Mouse (Mus musculus) CD4-positive, CD25-positive, alpha-beta regulatory T cell, adult 4 months (primary cell): Measurements from ENCODE around the gene Rnf135. TPM values are rescaled to one million over a fixed set of nuclear protein-coding genes. Genes with fewer than 3 reads are reported as not detected.
"Not testable (repeated sequence)": the region's sequence is repeated elsewhere in the genome, so short reads cannot be mapped to it uniquely, and the experiment has no call there.

ENCODE experiments used
- ATAC-seq: one replicate; pipeline ENCODE4 v1.8.0; 2017
- polyA plus RNA-seq, 2 experiments: library from polyadenylated mRNA; unstranded; fragments of 100-300 nt; shearing (Covaris generic); gene quantifications; one replicate each; pipeline ENCODE4 v1.2.1; 2017

The Rnf135 gene
- polyA plus RNA-seq, 2 experiments from 2014 or later: 8.4 to 11.3 TPM

- no peak for ATAC-seq
These were observed 20.1 kb upstream of the Rnf135 start for GRCm38 (mm10) chr11:80163362-80164116.

DNA sequence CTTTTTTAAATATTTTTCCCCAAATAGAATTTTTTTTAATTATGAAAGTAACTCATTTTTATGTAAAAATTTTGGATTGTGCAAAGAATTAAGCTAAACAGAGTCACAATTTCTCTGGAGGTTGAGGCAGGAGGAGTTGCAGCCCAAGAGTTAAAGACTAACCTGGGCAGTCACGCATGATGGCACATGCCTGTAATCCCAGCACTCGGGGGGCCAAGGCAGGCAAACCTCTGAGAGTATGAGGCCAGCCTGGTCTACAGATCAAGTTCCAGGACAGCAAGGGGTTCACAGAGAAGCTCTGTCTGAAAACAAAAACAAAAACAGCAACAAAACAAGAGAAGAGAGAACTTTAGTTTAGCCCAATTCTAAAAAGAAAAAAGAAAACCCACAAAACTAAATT, 19.4 kb upstream of the Rnf135 start:
- no peak for ATAC-seq

- ATAC-seq: no peak
These were observed 15.5 kb upstream of the Rnf135 start for GRCm38 (mm10) chr11:80168121-80168520.

- no peak for ATAC-seq
These were observed 14.9 kb upstream of the Rnf135 start for GRCm38 (mm10) chr11:80168611-80169249.

GRCm38 (mm10) chr11:80169629-80170028, 14.0 kb upstream of the Rnf135 start:
- ATAC-seq: no peak

DNA sequence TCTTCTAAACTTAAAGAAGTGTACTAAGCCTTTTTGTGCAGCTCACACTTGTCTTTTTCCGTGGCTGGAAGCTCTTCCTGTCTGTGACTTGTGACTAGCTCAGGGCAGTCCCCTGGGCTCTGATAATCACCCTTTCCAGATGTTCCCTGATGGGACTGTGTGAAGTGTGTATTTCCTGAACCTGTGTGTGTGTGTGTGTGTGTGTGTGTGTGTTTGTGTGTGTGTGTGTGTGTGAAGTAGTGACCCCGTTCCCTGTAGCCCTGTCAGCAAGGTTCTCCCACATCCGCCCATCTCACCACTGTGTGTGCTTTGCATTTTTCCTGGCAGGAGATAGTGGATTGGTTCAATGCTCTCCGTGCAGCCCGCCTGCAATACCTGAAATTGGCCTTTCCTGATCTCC, 13.3 kb upstream of the Rnf135 start:
- no peak for ATAC-seq

- ATAC-seq: no peak
These were observed 11.8 kb upstream of the Rnf135 start for GRCm38 (mm10) chr11:80171884-80172283.

DNA sequence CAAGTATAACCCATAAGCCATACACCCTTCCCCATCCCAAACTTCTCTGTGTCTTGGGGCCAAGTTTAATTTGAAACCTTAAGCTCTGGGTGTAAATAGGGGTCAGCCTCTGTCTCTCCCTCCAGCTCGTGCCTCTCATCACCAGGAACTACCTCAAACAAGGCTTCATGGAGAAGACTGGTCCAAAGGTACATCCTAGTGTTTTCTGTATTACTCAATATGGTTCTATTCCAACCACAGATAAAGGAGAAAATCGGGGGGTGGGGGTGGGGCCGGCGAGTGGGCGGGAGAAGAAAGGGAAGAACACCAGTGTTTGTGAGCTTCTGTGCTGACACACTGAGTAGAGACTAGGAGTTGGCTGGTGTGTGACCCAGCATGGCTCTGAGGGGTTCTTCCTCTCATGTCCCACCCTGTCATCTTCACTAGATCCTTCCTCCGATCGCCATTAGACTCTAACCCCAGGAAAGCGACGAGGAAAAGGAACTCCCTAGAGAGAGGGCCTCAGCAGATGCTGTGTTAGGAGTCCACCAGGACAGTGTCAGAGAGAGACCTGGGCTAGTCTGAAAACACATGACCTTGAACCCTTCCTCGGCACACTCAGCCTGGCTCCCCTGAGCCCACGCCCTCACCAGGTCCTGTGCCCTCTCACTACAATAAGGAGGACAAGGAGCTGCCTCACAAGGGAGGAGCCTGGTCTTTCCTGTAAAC, 9.5 kb upstream of the Rnf135 start:
- ATAC-seq: no peak

DNA sequence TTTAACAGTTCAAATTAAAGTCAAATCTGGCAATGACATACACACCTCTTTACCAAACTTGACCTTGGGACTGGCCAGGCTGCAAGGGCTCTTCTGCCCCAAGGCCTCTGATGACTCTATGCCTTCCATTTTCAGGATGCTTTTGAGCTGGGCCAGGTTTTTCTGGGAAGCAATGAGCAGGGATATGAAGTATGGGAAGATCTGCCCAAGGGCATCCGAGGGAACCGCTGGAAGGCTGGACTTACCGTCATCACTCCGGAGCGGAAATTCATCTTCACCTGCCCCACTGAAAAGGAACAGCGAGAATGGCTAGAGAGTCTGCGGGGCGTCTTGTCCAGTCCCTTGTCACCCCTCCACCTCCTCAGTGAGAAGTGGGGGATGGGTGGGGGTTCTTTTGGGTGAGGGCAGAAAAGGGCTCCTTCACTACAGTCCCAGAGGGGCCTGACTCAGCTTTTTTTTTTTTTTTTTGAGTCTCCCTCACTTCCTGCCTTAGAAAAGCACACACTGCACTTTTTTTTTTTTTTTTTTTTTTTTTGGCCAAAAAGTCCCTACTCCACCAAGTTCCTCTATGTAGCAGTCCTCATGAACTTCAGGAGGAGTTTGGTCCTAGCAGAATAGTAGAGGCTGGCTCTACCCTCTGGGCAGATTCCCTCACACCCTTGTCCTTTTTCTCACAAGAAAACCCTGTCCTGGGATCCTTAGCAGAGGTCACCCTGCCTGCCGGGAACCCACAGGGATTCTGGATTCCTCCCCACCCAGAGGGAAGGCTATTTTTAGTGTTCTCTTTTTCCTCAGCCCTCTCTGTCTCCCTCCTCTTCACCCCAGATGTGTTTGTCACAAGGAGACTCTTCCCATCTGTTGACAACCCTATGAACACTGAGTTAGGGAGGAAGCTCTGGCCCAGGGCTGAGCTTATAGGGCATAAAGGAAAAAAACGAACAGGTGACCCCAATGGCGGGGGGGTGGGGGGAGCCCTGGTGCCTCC, 6.4 kb upstream of the Rnf135 start:
- no peak for ATAC-seq

- no peak for ATAC-seq
These were observed 5.3 kb upstream of the Rnf135 start for GRCm38 (mm10) chr11:80178316-80178715.

DNA sequence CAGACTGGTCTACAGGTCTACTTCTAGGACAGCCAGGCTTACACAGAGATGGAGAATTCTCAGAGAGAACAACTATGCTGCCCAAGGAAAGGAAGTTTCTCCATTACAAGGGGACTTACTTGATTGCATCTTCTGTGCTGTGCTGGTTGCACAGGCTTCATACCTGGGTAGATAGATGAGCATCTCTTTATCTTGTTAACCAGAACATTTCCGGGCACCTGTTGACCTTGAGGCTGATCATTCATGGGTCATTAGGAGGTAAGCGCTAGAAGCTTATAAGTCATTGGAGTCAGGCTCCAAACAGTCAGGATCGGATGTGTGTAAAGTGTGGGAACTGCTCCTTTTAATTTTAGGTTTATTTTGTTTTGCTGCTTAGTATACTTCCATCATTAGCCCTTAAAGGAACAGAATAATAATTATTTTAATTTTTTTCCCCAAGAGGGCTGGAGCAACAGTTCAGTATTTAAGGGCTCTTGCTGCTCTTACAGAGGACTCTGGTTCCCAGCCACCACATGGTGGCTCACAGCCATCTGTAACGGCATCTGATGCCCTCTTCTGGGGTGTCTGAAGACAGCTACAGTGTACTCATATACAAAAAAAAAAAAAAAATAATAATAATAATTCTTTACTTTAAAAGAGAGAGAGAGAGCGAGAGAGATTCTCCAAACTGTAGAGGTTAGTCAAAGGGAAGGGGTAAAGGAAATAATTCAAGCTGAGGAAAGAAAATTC, 2.5 kb upstream of the Rnf135 start:
- no peak for ATAC-seq

DNA sequence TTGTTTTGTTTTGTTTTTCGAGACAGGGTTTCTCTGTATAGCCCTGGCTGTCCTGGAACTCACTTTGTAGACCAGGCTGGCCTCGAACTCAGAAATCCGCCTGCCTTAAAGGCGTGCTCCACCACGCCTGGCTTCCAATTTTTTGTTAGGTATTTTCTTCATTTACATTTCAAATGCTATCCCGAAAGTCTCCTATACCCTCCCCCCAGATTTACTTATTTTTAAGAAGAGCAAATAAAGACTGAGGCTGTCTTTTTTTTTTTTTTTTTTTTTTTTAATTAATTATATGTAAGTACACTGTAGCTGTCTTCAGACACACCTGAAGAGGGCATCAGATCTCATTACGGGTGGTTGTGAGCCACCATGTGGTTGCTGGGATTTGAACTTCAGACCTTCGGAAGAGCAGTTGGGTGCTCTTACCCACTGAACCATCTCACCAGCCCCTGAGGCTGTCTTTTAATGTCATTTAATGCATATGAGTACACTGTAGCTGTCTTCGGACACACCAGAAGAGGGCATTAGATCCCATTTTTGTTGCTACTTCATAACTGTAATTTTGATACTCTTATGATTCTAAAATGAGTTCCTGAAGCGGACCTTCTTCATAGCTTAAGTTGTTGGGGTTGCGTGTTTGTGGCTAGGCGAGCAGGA, 472 bp upstream of the Rnf135 start:
- ATAC-seq: peak; percentile 35

DNA sequence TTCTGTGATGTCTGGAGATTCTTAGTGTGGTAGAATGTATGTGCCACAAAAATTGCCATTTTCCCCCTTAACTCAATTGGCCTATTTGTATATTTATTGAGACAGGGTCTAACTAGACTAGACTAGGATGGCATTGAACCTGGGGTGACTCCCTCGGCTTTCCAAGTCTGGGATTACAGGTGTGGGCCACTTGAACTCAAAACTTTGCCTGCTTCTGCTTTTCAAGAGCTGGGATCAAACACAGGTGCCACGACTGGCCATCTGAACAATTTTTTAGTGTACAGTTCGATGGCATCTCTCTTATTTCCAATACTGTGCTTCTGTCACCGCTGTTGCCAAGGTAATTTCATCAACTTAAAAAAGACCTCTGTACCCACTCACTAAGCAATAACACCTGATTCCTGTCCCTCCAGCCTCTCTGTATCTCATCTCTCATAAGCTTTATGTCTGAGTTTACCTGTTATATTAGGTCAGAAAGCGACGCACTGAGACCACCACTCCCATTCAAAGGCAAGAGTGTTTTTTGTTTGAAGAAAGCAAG, 950 bp downstream of the Rnf135 start:
- no peak for ATAC-seq

GRCm38 (mm10) chr11:80185441-80185976, 1.9 kb downstream of the Rnf135 start:
- not testable (repeated sequence) for ATAC-seq

DNA sequence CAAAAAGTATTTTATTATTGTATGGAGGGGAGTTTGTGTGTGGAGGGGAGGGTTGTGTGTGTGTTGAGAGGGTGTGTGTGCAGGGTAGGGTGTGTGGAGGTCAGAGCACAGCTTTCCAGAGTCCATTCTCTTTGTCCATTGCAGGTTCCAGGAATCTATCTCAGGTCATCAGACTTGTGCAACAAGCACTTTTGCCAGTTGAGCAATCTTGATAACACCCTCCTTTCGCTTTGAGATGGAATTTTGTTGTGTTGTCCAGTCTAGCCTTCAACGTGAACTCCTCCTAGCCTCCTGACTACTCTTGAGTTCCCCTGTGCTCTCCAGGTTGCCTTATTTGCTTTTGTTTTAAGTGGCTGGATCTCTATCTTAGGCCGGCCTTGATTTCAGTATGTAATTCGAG, 6.6 kb downstream of the Rnf135 start:
- ATAC-seq: no peak

DNA sequence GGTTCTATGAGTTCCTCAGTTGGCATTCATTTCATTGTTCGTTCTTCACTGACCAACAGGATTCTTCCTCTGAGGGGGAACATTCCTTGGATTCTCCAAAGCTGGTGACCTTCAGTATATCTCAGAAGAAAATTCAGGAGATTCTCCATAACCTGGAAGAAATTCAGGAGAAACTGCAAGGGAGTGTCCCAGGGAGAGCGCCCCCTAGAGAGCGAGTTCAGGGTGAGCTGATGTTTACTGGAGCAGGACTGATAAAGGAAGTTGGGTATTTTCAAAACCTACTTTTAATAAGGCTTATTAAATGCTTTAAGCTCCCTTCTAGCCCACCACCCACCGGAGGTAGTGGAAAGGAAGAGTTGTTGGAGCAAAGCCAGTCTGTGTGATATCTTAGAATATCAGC, 10.2 kb downstream of the Rnf135 start:
- ATAC-seq: no peak

DNA sequence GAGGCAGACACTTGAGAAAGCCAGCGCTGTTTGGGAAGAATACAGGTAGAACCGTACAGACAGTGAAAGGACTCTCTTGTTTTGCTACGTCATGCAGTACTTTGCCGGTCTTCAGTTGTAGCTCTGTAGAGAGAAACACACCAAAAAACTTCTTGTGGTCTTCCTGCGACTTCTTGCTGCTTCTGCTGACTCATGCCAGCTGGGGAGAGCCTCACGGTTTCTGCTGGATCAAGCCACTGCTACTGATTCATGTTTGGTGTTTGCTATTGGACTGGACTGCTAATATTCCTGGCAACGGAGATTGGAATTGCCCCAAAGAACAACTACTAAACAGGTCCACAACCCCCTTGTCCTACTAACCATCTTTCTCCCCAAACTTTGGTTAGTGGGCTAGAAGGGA, 12.7 kb downstream of the Rnf135 start:
- ATAC-seq: no peak

DNA sequence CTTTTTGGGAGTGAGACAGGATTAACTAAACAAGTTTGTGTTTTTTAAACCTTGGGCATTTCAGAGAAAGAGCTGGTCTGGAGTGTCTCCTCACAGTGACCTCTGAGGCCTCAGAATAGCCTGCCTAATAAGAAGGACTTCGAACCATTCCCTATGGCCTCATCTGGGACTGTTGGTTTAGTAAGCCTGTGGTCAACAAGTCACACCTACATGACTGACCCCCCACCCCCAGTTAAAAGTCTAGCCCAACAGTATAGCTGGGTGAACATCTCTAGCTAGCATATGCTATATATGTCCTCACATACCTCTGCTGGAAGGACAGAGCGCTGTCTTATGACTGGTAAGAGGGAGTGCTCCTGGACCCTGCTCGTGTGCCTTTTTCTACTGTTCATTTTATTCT, 15.7 kb downstream of the Rnf135 start:
- no peak for ATAC-seq

DNA sequence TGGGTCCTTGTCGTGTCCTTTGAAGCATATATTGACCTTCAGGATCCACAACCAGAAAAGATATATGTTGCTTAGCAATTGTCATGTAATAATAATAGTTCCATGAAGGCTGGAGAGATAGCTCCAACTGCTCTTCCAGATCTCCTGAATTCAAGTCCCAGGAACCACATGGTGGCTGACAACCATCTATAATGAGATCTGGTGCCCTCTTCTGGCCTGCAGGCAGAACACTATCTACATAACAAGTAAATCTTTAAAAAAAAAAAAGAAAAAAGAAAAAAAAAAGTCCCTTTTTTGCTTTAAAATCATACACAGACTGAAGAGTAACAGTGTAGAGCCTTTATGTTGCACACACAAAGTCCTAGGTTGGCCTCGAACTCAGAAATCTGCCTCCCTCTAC, 16.1 kb downstream of the Rnf135 start:
- no peak for ATAC-seq

GRCm38 (mm10) chr11:80200326-80200725, 16.7 kb downstream of the Rnf135 start:
- no peak for ATAC-seq

GRCm38 (mm10) chr11:80202296-80202695, 18.6 kb downstream of the Rnf135 start:
- ATAC-seq: no peak
